Mouse (Mus musculus) heart, adult 2 months (tissue): ENCODE measurements at regions not wholly inside any gene's neighbourhood (a gene's known extent, or its start where the extent isn't known, plus 50 kb on each side); places are given as distances from the start of the nearest gene placed in this dataset.

Experiments
- DNase-seq, 2 experiments: peaks; one replicate each; pipeline ENCODE4 v3.0.0; 2021
- H3K27ac ChIP-seq: fragments of 200-600 bp; 2 replicates; pipeline ENCODE4 v1.8.1; 2022
- H3K27me3 ChIP-seq: fragments of 200-500 bp; 2 replicates; pipeline ENCODE4 v1.6.1; 2012; ENCODE audit warnings: mild to moderate bottlenecking, low read length, inconsistent platforms, mixed read lengths; ENCODE audit not compliant: control insufficient read depth, insufficient read depth
- H3K36me3 ChIP-seq: fragments of 200-500 bp; 2 replicates; pipeline ENCODE4 v1.6.1; 2012; ENCODE audit warnings: low read length, inconsistent platforms; ENCODE audit not compliant: control insufficient read depth, insufficient read depth
- H3K4me1 ChIP-seq: fragments of 200-500 bp; 2 replicates; pipeline ENCODE4 v1.6.1; 2011; ENCODE audit warnings: low read length; ENCODE audit not compliant: control insufficient read depth, insufficient read depth
- H3K4me3 ChIP-seq: fragments of 200-600 bp; 2 replicates; pipeline ENCODE4 v1.8.1; 2022
- H3K79me2 ChIP-seq: fragments of 200-500 bp; replicated peaks from 2 replicates; pipeline ENCODE4 v1.6.1; 2012; ENCODE audit warnings: mild to moderate bottlenecking, inconsistent platforms, low read length, moderate library complexity, mixed read lengths; ENCODE audit not compliant: control insufficient read depth, insufficient read depth
- H3K9ac ChIP-seq: fragments of 200-500 bp; 2 replicates; pipeline ENCODE4 v1.6.1; 2012; ENCODE audit warnings: low read depth, mild to moderate bottlenecking, control low read depth, inconsistent platforms, low read length, mixed read lengths
- CTCF ChIP-seq: fragments of 200-600 bp; IDR thresholded peaks from 2 replicates; pipeline ENCODE4 v1.8.1; 2022; ENCODE audit warnings: antibody characterized with exemption, mild to moderate bottlenecking, moderate library complexity
- EP300 ChIP-seq: fragments of 200-500 bp; IDR thresholded peaks from 2 replicates; pipeline ENCODE4 v1.6.1; 2011; ENCODE audit warnings: low read depth, low read length, control low read depth; ENCODE audit not compliant: insufficient read depth
- POLR2A ChIP-seq: fragments of 200-500 bp; IDR thresholded peaks from 2 replicates; pipeline ENCODE4 v1.6.1; 2011; ENCODE audit warnings: mild to moderate bottlenecking, low read depth, low read length, control low read depth; ENCODE audit not compliant: insufficient read depth
- WGBS: fragments of 180-500 bp; shearing (Covaris S2); methylation state at CpG from one replicate; pipeline ENCODE4 v1.1.7; 2018; 5-methylcytosine and 5-hydroxymethylcytosine counted together
- intact Hi-C: fragments of 180-260 bp; cut with DNase I; formaldehyde crosslinking; loops from one replicate; pipeline ENCODE4 v1.15.1; 2025

GRCm38 (mm10) chr4:150743508-150743907 is 91.5 kb upstream of the Slc45a1 start:
- DNase-seq: no peak
- Histone ChIP-seq H3K36me3 (no peaks in the 10 kb centered on the region), H3K4me1 (peaks cover 7% of the 10 kb centered on the region), H3K4me3 (no peak overlapping the region), H3K79me2 (no peaks in the 10 kb centered on the region), H3K9ac (no peak overlapping the region), H3K27ac (no peak overlapping the region), H3K27me3 (no peaks in the 10 kb centered on the region)
- intact Hi-C loops: no loop called here
- TF ChIP-seq CTCF (no peak), EP300 (no peak), POLR2A (no peak)
- 68% methylated on average over 6 of the region's 8 CpGs for WGBS

- Histone ChIP-seq H3K79me2 (no peaks in the 10 kb centered on the region), H3K27me3 (no peaks in the 10 kb centered on the region), H3K36me3 (no peaks in the 10 kb centered on the region), H3K27ac (no peak overlapping the region), H3K9ac (no peak overlapping the region), H3K4me3 (no peak overlapping the region), H3K4me1 (peaks cover 4% of the 10 kb centered on the region)
- 36% methylated on average over 6 of the region's 6 CpGs for WGBS
- intact Hi-C loops: no loop called here
- no peak for DNase-seq
- TF ChIP-seq POLR2A (no peak), EP300 (no peak), CTCF (no peak)
These were observed 91.1 kb upstream of the Slc45a1 start for GRCm38 (mm10) chr4:150743103-150743502.

GRCm38 (mm10) chr4:150741810-150742209 is 89.8 kb upstream of the Slc45a1 start:
- H3K36me3 ChIP-seq: no peaks in the 10 kb centered on the region
- 91% methylated on average over 4 of the region's 4 CpGs for WGBS

GRCm38 (mm10) chr4:150740167-150740566 is 88.2 kb upstream of the Slc45a1 start:
- Histone ChIP-seq H3K79me2 (no peaks in the 10 kb centered on the region), H3K4me3 (no peak overlapping the region), H3K27ac (no peak overlapping the region), H3K4me1 (no peaks in the 10 kb centered on the region), H3K9ac (no peak overlapping the region), H3K27me3 (no peaks in the 10 kb centered on the region), H3K36me3 (no peaks in the 10 kb centered on the region)
- no peak for TF ChIP-seq CTCF
- no peak for TF ChIP-seq POLR2A
- no peak for TF ChIP-seq EP300
- no peak for DNase-seq
- intact Hi-C loops: no loop called here
- WGBS: 53% methylated on average over 8 of the region's 8 CpGs

More at GRCm38 (mm10) chr4:150741810-150742209, 89.8 kb upstream of the Slc45a1 start:
- no peaks in the 10 kb centered on the region for H3K27me3 ChIP-seq
- intact Hi-C loops: no loop called here
- no peak for DNase-seq
- H3K4me3 ChIP-seq: no peak overlapping the region
- H3K27ac ChIP-seq: no peak overlapping the region
- H3K9ac ChIP-seq: no peak overlapping the region
- TF ChIP-seq CTCF (no peak), POLR2A (no peak), EP300 (no peak)
- no peaks in the 10 kb centered on the region for H3K79me2 ChIP-seq
- H3K4me1 ChIP-seq: peaks cover 4% of the 10 kb centered on the region

- TF ChIP-seq POLR2A (no peak), EP300 (no peak), CTCF (no peak)
- no peaks in the 10 kb centered on the region for H3K36me3 ChIP-seq
- H3K9ac ChIP-seq: no peak overlapping the region
- intact Hi-C loops: no loop called here
- no peaks in the 10 kb centered on the region for H3K27me3 ChIP-seq
- H3K4me3 ChIP-seq: no peak overlapping the region
- H3K27ac ChIP-seq: no peak overlapping the region
- 90% methylated on average over 9 of the region's 9 CpGs for whole genome bisulfite sequencing
- H3K79me2 ChIP-seq: no peaks in the 10 kb centered on the region
- DNase-seq: no peak
- no peaks in the 10 kb centered on the region for H3K4me1 ChIP-seq
These were observed 86.8 kb upstream of the Slc45a1 start for GRCm38 (mm10) chr4:150738736-150739135.

GRCm38 (mm10) chr4:150730061-150730812 is 78.3 kb upstream of the Slc45a1 start:
- WGBS: 8% methylated on average over 12 of the region's 12 CpGs

More at GRCm38 (mm10) chr4:150730061-150730812, 78.3 kb upstream of the Slc45a1 start:
- no peak overlapping the region for H3K9ac ChIP-seq
- intact Hi-C loops: no loop called here
- no peaks in the 10 kb centered on the region for H3K27me3 ChIP-seq
- H3K4me1 ChIP-seq: peaks cover 7% of the 10 kb centered on the region
- no peaks in the 10 kb centered on the region for H3K36me3 ChIP-seq
- H3K4me3 ChIP-seq: no peak overlapping the region
- H3K79me2 ChIP-seq: no peaks in the 10 kb centered on the region
- H3K27ac ChIP-seq: peak overlapping the region; percentile 56
- TF ChIP-seq CTCF: no peak
- no peak for TF ChIP-seq EP300
- no peak for TF ChIP-seq POLR2A
- DNase-seq: peak; percentile 39 to 65
